Mouse (Mus musculus) limb, embryonic 12.5 days (tissue): ENCODE data around the gene Mef2d. TPM values are rescaled to one million over a fixed set of nuclear protein-coding genes. Genes with fewer than 3 reads are reported as not detected.
A peak's percentile ranks its signal among the peaks of the same experiment; 100 is the strongest.
"Not testable (repeated sequence)": the region's sequence is repeated elsewhere in the genome, so short reads cannot be mapped to it uniquely, and the experiment has no call there.

Source experiments
- ATAC-seq: fragments of 200-750 bp; cut with Nextera tagmentation; 2 replicates; pipeline ENCODE4 v1.8.0; 2017; ENCODE audit warnings: low read depth, moderate TSS enrichment; ENCODE audit not compliant: insufficient number of reproducible peaks, insufficient read depth, low FRiP score, low TSS enrichment
- H3K27ac ChIP-seq: fragments of 300-500 bp; sonication (generic); 2 replicates; pipeline ENCODE4 v1.5.1; 2016; ENCODE audit warnings: mild to moderate bottlenecking, moderate library complexity
- H3K27me3 ChIP-seq: fragments of 300-500 bp; sonication (generic); 2 replicates; pipeline ENCODE4 v1.6.1; 2016; ENCODE audit warnings: mild to moderate bottlenecking, moderate library complexity
- H3K36me3 ChIP-seq: fragments of 300-500 bp; sonication (generic); 2 replicates; pipeline ENCODE4 v1.6.1; 2016; ENCODE audit warnings: mild to moderate bottlenecking, moderate library complexity
- H3K4me1 ChIP-seq: fragments of 300-500 bp; sonication (generic); replicated peaks from 2 replicates; pipeline ENCODE4 v1.6.1; 2016
- H3K4me2 ChIP-seq: fragments of 300-500 bp; sonication (generic); 2 replicates; pipeline ENCODE4 v1.6.1; 2016; ENCODE audit warnings: mild to moderate bottlenecking, moderate library complexity
- H3K4me3 ChIP-seq: fragments of 300-500 bp; sonication (generic); replicated peaks from 2 replicates; pipeline ENCODE4 v1.5.1; 2016; ENCODE audit warnings: mild to moderate bottlenecking
- H3K9ac ChIP-seq: fragments of 300-500 bp; sonication (generic); replicated peaks from 2 replicates; pipeline ENCODE4 v1.6.1; 2016; ENCODE audit warnings: mild to moderate bottlenecking, moderate library complexity
- H3K9me3 ChIP-seq: fragments of 300-500 bp; sonication (generic); 2 replicates; pipeline ENCODE4 v1.6.1; 2016; ENCODE audit warnings: mild to moderate bottlenecking, moderate library complexity
- WGBS: fragments of 180-500 bp; shearing (Covaris S2); methylation state at CpG from one replicate; pipeline ENCODE4 v1.1.7; 2016; 5-methylcytosine and 5-hydroxymethylcytosine counted together
- polyA plus RNA-seq: library from polyadenylated mRNA; unstranded; fragments of >200 nt; fragmentation: Nextera tagmentation; extraction: Ambion mirVana; gene quantifications from 2 replicates; pipeline ENCODE4 v1.2.1, GENCODE M21; 2016

Gene Mef2d
- polyA plus RNA-seq, 1 experiment from 2014 or later, result 12.1 TPM

DNA sequence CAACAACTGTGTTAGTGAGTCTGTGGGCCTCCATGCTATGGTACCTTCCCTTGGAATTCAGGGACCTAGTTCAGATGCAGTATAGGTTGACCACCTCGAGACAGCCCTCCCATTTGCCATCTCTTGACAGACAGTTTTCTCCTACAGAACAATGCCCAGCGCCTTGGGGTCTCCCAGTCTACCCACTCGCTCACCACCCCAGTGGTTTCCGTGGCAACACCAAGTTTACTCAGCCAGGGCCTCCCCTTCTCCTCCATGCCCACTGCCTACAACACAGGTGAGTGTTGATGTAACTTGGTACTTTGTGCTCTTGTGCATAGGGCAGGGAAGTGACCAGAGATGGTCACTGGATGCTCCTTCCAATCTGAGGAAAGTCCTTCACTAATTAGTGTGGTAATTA is 20.6 kb downstream of the Mef2d start:
- H3K9ac ChIP-seq, result no peak overlapping the region
- 88% methylated on average over 4 of the region's 4 CpGs for WGBS
- no peak for ATAC-seq

DNA sequence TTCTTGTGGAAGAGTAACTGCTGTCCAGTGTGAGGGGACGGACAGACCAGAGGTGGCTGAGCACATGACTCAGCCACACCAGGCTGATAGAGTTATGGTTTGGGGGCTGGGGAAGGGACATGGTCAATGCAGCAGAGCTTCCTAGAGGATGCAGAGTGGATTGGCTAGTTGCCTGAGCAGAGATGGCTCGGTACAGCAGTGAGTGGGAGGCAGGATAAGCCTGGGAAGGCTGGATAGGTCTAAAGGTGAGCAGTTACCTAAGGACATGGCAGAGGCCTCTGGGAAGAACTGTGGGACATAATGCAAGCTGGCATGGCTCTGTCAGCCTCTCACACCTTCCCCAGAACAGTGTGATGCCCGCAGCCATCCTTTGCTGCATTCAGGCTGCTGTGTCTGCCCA is 21.7 kb downstream of the Mef2d start:
- 0 out of 2 replicates have a peak overlapping the region, but pooled peaks have one; percentile 23 for H3K9ac ChIP-seq
- no peak overlapping the region for H3K4me2 ChIP-seq
- WGBS, result 83% methylated on average over 3 of the region's 3 CpGs
- H3K4me1 ChIP-seq, result no peaks in the 10 kb centered on the region
- no peak overlapping the region for H3K27ac ChIP-seq
- H3K4me3 ChIP-seq, result no peak overlapping the region
- H3K9me3 ChIP-seq, result no peaks in the 10 kb centered on the region
- H3K27me3 ChIP-seq, result no peaks in the 10 kb centered on the region
- no peak for ATAC-seq
- H3K36me3 ChIP-seq, result peaks cover 96% of the 10 kb centered on the region

More for the DNA sequence above, 20.6 kb downstream of the Mef2d start:
- Histone ChIP-seq H3K4me2 (no peak overlapping the region), H3K27me3 (no peaks in the 10 kb centered on the region), H3K27ac (no peak overlapping the region), H3K4me3 (no peak overlapping the region), H3K4me1 (peaks cover 3% of the 10 kb centered on the region), H3K9me3 (no peaks in the 10 kb centered on the region), H3K36me3 (peaks cover 96% of the 10 kb centered on the region)

DNA sequence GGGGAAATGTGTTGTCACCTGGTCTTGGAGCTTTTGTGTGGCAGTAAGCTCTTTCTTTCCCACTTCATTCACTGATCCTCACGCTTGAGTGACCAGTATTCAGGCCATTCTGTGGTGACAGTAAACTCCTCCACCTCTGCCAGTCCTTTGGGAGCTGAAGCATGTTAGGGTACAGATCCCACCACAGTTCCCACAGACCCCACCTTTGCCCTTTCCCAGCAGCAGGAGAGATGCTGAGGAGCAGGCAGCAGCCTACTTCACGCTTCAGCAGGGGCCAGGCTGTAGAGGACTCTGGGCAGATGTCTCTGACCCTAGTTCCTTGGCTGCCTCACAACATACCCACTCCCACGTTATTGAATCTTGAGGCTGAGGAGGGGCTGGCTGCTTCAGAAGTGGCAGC is 22.1 kb downstream of the Mef2d start:
- Histone ChIP-seq H3K9ac (peak overlapping the region; percentile 23; the same call in 1 of the 2 replicates), H3K36me3 (peaks cover 96% of the 10 kb centered on the region), H3K4me3 (no peak overlapping the region), H3K27ac (no peak overlapping the region), H3K27me3 (no peaks in the 10 kb centered on the region), H3K9me3 (no peaks in the 10 kb centered on the region), H3K4me1 (no peaks in the 10 kb centered on the region), H3K4me2 (no peak overlapping the region)
- 85% methylated on average over 3 of the region's 3 CpGs for WGBS
- ATAC-seq, result no peak

DNA sequence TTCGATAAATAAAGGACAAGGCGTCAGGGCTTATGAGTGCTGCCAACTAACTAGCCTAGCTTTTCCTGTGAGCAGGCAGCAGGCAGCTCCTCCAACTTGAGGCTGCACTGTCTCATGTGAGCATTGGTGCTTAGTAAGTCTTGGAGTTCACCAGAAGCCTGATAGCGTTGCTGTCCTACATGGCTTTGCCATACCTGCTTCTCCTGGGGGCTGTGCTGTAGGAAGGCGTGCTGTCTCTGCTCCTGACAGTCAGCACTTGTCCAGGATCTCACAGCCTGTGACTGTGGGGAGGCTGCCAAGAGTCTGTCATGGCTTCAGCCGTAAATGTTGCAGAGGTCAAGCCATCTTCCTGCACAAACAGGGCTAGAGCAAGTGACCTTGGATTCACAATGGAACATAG is 23.9 kb downstream of the Mef2d start:
- 89% methylated on average over 5 of the region's 5 CpGs for WGBS
- H3K9me3 ChIP-seq, result no peaks in the 10 kb centered on the region

DNA sequence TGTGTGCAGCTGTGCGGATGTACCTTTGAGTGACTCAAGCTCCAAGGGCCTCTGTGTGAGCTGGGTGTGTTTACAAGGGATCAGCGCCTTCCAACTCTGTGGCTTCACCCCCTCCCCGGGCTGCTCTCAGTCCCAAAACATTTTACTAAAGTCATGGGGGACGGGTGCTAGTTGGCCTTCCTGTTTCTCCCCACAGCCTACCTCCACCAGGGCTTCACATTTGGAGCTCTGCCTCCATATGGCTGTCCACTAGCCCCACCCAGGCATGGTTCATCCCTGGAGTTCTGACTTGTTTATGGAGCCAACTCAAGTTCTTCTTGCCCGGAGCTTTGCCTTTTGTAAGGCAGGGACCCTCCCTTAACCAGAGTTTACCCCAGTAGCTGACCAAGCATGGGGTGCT is 28.2 kb downstream of the Mef2d start:
- no peak overlapping the region for H3K27ac ChIP-seq
- peaks cover 93% of the 10 kb centered on the region for H3K36me3 ChIP-seq
- ATAC-seq, result no peak
- no peak overlapping the region for H3K9ac ChIP-seq
- H3K4me3 ChIP-seq, result no peak overlapping the region
- H3K9me3 ChIP-seq, result no peaks in the 10 kb centered on the region
- no peaks in the 10 kb centered on the region for H3K4me1 ChIP-seq
- H3K4me2 ChIP-seq, result no peak overlapping the region
- H3K27me3 ChIP-seq, result no peaks in the 10 kb centered on the region
- 86% methylated on average over 5 of the region's 5 CpGs for WGBS

More for the DNA sequence above, 23.9 kb downstream of the Mef2d start:
- H3K9ac ChIP-seq, result no peak overlapping the region
- no peak overlapping the region for H3K27ac ChIP-seq
- ATAC-seq, result no peak
- H3K4me1 ChIP-seq, result no peaks in the 10 kb centered on the region
- peaks cover 97% of the 10 kb centered on the region for H3K36me3 ChIP-seq
- no peaks in the 10 kb centered on the region for H3K27me3 ChIP-seq
- H3K4me3 ChIP-seq, result no peak overlapping the region
- H3K4me2 ChIP-seq, result no peak overlapping the region

DNA sequence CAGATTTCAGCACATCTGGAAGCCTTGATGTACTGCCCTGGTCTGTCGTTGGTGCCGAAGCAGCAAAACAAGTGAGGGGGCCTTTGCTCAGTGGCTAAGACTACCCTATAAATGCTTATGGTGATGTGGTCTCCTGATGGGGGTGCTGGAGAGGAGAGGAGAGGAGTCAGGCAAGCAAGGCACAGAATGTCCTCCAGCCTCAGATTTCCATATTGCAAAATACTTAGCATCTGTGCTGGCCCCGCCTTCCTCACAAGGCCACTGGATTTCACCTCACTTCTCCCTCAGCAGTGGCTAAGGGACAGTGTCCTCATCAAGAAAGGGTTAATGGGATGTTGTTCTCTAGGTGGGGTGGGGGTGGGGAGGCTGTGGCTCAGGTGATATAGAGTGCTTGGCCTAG is 30.3 kb downstream of the Mef2d start:
- no peak overlapping the region for H3K9ac ChIP-seq
- WGBS, result 87% methylated on average over 3 of the region's 3 CpGs
- ATAC-seq, result no peak
- no peak overlapping the region for H3K4me2 ChIP-seq
- peaks cover 73% of the 10 kb centered on the region for H3K36me3 ChIP-seq
- H3K27me3 ChIP-seq, result no peaks in the 10 kb centered on the region
- no peaks in the 10 kb centered on the region for H3K9me3 ChIP-seq
- no peak overlapping the region for H3K4me3 ChIP-seq
- H3K27ac ChIP-seq, result no peak overlapping the region
- H3K4me1 ChIP-seq, result no peaks in the 10 kb centered on the region; the same call in 1 of the 2 replicates

DNA sequence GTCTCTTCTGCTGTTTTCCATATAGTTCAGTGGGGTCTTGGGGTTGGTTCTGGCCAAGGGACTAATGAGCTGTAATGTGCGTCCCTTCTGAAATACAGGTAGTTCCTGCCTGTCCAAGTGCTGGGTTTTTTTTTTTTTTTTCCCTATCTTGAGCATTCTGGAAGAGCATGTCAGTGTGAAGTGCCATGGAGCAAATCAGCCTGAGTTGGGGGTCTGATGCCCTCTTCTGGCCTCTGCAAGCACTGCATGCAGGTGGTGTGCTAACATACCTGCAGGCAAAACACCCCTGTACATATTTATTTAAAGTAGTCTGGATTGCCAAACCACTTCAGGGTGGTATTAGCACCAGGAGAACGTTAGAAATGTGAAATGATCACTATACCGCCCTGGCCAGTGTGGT is 31.2 kb downstream of the Mef2d start:
- Histone ChIP-seq H3K27ac (no peak overlapping the region), H3K4me1 (no peaks in the 10 kb centered on the region; the same call in 1 of the 2 replicates), H3K4me2 (no peak overlapping the region), H3K27me3 (no peaks in the 10 kb centered on the region), H3K9me3 (no peaks in the 10 kb centered on the region), H3K4me3 (no peak overlapping the region), H3K9ac (no peak overlapping the region), H3K36me3 (peaks cover 64% of the 10 kb centered on the region)
- WGBS, result 50% methylated on average over 3 of the region's 3 CpGs
- ATAC-seq, result no peak

DNA sequence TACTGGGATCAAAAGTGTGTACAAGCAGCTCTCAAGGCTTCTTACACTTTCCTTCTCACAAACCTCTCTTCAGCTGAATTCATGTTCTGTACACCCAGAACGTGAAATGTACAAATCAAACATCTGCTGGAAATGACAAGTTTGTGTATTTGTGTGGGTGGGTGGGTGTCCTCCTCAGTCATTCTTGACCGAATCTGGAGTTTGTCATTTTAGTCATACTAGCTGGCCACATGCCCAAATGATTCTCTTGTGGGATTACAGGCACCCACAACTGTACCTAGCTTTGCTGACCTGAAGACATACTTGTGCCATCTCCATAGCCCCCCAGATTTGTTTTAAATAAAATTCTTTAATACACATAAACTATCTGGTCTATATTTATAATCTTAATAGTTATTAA is 32.7 kb downstream of the Mef2d start:
- Histone ChIP-seq H3K36me3 (peaks cover 49% of the 10 kb centered on the region), H3K27me3 (peaks cover 3% of the 10 kb centered on the region; the same call in 1 of the 2 replicates), H3K9me3 (no peaks in the 10 kb centered on the region), H3K27ac (no peak overlapping the region), H3K4me2 (no peak overlapping the region), H3K9ac (no peak overlapping the region), H3K4me3 (no peak overlapping the region), H3K4me1 (no peaks in the 10 kb centered on the region; the same call in 1 of the 2 replicates)
- WGBS, result 83% methylated on average over 2 of the region's 2 CpGs
- no peak for ATAC-seq

DNA sequence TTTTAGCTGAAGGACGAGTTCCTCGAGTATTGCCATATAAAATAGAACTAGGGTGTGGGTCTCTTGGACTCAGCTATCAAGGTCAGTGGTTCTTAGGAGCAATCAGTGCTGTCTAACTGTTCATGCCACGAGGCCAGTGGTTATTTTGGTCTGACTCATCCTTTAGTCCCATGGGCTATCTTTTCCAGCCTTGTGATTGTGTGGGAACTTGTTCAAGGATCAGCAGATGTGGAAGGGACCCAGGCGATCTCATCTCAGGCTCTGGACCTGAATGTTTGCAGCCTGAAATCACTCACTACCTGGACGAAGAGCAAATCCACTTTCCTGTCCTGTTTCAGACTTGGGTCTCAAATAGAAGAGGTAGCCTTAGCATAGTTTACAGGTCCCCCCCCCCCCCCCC is 34.9 kb downstream of the Mef2d start:
- H3K4me2 ChIP-seq, result peak overlapping the region; percentile 68
- H3K4me1 ChIP-seq, result no peaks in the 10 kb centered on the region; the same call in 1 of the 2 replicates
- WGBS, result 76% methylated on average over 5 of the region's 5 CpGs
- H3K9ac ChIP-seq, result peak overlapping the region; percentile 64
- no peaks in the 10 kb centered on the region for H3K9me3 ChIP-seq
- no peak for ATAC-seq
- H3K36me3 ChIP-seq, result peaks cover 27% of the 10 kb centered on the region
- peaks cover 11% of the 10 kb centered on the region; the same call in 1 of the 2 replicates for H3K27me3 ChIP-seq
- peak overlapping the region; percentile 57 for H3K4me3 ChIP-seq
- H3K27ac ChIP-seq, result peak overlapping the region; percentile 98

DNA sequence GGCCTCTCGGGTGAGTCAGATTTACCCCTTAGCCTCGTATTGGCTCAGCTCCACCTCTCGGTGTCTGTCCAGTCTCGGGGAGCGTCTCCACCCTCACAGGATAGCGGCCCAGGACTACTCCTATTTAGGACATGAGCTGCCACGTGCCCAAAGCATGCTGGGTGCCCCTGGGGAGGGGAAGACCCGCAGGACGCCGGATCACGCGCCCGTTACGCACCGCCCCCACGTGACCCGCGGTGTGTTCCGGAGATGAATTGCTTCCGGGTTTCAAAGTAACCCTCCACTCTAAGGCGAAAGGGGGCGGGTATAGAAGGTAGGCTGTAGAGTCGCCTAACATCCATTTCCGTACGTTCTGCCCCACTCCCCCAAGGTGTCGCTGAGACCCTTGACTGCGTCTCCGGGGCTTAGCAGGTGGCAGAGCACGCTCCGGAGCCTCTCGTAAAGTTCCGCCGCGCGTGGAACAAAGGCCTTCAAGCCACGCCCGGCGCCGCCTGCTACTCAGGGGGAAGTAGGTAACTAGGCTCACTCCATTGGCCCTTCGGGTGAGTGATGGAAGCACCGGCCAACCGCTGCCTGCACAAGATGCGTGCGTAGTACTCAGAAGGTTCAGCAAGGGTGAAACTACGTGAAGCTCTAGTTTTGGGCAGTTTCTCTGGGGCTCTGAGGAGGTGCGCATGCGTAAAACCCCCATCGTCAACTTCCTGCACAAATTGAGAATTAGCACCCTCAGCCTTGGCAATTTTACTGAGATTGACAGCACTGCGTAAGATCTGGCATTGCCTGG is 35.6 kb downstream of the Mef2d start:
- Histone ChIP-seq H3K27me3 (peaks cover 11% of the 10 kb centered on the region; the same call in 1 of the 2 replicates), H3K27ac (peak overlapping the region; percentile 98), H3K4me1 (no peaks in the 10 kb centered on the region; the same call in 1 of the 2 replicates), H3K4me3 (peak overlapping the region; percentile 57), H3K36me3 (peaks cover 20% of the 10 kb centered on the region), H3K9me3 (no peaks in the 10 kb centered on the region), H3K9ac (peak overlapping the region; percentile 64), H3K4me2 (peak overlapping the region; percentile 68)
- WGBS, result under 1% methylated on average over 49 of the region's 49 CpGs
- peak; percentile 99 for ATAC-seq

DNA sequence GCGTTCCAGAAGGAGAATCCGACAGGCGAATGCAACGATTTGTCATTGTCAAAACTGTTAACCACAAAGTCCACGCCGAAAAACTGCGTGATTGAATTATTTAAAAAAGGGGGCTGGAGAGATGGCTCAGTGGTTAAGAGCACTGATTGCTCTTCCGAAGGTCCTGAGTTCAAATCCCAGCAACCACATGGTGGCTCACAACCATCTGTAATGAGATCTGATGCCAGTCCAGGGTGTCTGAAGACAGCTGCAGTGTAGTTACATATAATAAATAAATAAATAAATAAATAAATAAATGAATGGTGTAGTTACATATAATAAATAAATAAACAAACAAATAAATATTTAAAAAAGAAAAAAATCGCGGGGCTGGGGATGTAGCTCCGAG is 36.2 kb downstream of the Mef2d start:
- not testable (repeated sequence) for H3K9me3 ChIP-seq, ATAC-seq, H3K9ac ChIP-seq, H3K4me1 ChIP-seq
- WGBS, result 39% methylated on average over 11 of the region's 11 CpGs
- Histone ChIP-seq H3K36me3 (peaks cover 15% of the 10 kb centered on the region; the same call in 1 of the 2 replicates), H3K4me3 (peak overlapping the region; percentile 57), H3K27me3 (peaks cover 16% of the 10 kb centered on the region; the same call in 1 of the 2 replicates), H3K27ac (peak overlapping the region; percentile 98), H3K4me2 (peak overlapping the region; percentile 68)
